In genomic region chr14:68744661-68745060, GRCm38 (mm10) we compare ENCODE assay signal across 12 mouse cellular contexts.
"Had no signal": no experiment of that assay in that cellular context is flagged by ENCODE, and none has a peak within 500 bp of the region (broad histone marks: within the 10 kb centered on the region; RNA-seq: fewer than 3 reads in every experiment).

No protein-coding gene starts in this region.

- DNase-seq: kidney, postnatal 25 days; layer of hippocampus, postnatal 36 days; liver, embryonic 13.5 days; lung, adult 2 months; lung, postnatal 14 days; lung, postnatal 4 days; midbrain, embryonic 14.5 days; thymus, adult 18-20 months; thymus, postnatal 36 days had no signal

- H3K4me3 ChIP-seq: left cerebral cortex, adult 2 months; liver, embryonic 13.5 days; neural tube, embryonic 12.5 days had no signal

- H3K27me3 ChIP-seq: liver, embryonic 13.5 days; neural tube, embryonic 12.5 days had no signal

- H3K4me2 ChIP-seq: liver, embryonic 13.5 days; midbrain, embryonic 11.5 days; neural tube, embryonic 12.5 days had no signal

- H3K36me3 ChIP-seq: liver, embryonic 13.5 days; neural tube, embryonic 12.5 days had no signal
